Mouse (Mus musculus): ENCODE data around the gene Slc25a22.
"Not testable (repeated sequence)": the region's sequence is repeated elsewhere in the genome, so short reads cannot be mapped to it uniquely, and the experiment has no call there.

Slc25a22 gene

GRCm38 (mm10) chr7:141457986-141458660 lies 20.4 kb upstream of the Slc25a22 start:
- DNase-seq (ENCODE audit: low spot score in 2 of 2) = peak; percentile 48 to 69

GRCm38 (mm10) chr7:141457236-141457635 lies 19.5 kb upstream of the Slc25a22 start:
- no peak for DNase-seq (ENCODE audit: low spot score in 2 of 2)

- no peak for DNase-seq (ENCODE audit: low spot score in 2 of 2)
Measured at GRCm38 (mm10) chr7:141456739-141457138, 19.0 kb upstream of the Slc25a22 start.

- DNase-seq (ENCODE audit: low spot score in 2 of 2) = peak; percentile 67 to 78
Measured at GRCm38 (mm10) chr7:141455610-141456314, 18.1 kb upstream of the Slc25a22 start.

DNA sequence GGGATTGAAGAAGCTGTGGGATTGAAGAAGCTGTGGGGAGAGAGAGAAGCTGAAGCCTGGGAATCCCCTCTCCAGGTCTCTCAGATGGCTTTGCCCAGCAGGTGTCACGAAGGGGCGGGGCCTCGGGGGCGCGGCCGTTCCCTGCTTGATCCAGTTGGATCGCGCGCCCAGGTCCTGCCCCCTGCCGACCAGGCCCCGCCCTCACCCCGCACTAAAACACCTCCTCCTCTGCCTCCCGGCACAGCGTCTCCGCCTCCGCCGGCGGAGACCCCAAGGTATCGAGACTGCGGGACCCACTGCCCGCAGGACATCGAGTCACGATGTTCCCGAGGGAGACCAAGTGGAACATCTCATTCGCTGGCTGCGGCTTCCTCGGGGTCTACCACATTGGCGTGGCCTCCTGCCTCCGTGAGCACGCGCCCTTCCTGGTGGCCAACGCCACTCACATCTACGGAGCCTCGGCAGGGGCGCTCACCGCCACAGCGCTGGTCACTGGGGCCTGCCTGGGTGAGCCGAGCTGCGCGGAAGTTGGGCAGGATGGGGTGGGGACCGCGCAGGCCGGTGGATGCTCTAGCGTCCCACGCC lies 17.4 kb upstream of the Slc25a22 start, which contains the start of gene Pnpla2:
Gene Pnpla2, plus strand, starts transcription at position 232 of the 585 bp plus-strand sequence.
- peak; percentile 90 to 92 for DNase-seq (ENCODE audit: low spot score in 2 of 2)

DNA sequence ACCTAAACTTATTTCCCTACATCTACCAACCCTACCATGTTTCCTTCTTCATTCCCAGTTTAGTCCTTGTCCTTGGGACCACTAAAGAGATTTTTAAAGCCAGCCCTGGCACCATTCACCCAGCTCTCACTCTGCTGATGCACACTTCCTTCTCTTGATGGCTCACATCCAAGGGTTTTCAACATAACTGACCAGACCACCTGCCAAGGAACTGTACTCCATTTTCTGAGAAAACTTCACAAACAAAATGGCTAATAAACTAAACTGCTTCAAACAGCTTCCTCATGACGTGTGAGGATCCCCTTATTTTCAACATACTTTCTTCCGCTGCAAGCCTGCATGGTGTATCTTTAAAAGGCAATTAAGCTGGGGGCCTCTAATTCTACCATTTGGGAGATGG lies 15.9 kb upstream of the Slc25a22 start:
- DNase-seq (ENCODE audit: low spot score in 2 of 2) = no peak

GRCm38 (mm10) chr7:141451928-141452327 lies 14.2 kb upstream of the Slc25a22 start:
- no peak for DNase-seq (ENCODE audit: low spot score in 2 of 2)

DNA sequence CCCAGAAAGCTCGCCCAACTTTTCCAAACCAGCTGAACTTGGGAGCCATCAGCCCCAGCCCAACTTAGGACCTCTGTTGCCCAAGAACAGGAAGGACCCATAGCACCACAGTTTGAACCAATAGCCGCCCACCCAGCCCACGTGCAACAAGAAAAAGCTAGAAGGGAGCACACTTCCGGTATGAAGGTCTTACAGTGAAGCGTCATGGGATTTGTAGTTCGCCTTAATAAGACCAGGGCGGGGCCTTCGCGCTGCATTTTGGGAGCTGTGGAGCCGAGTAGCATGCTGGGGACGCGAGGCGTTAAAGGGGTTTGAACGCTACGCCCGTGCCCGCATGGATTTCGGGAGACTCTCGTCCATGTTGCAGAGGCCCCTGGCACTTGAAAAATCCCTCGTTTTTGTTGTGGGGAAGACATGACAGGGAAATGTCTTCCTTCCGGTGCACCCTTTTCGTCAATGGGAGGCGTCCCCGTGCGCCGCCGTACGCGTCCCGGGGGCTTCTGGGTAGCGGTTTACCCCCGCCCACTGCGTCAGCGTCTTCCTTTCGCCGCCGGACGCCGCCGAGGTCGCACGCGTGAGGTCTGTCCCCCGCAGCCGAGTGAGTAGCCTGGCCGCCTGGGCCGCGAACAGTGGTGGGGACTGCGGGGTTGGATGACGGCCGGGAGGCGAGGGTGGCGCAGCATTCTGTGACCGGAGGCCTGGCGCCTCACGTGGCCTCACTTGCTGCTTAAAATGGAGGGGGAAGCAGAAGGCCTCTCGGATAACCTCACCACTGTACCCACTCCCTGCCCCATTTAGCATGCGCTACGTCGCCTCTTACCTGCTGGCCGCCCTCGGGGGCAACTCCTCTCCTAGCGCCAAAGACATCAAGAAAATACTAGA lies 9.7 kb upstream of the Slc25a22 start, which contains the start of gene Rplp2:
Gene Rplp2, plus strand, starts transcription at position 261 of the 882 bp plus-strand sequence.
- DNase-seq (ENCODE audit: low spot score in 2 of 2) = peak; percentile 94

- not testable (repeated sequence) for DNase-seq (ENCODE audit: low spot score in 2 of 2)
Measured at GRCm38 (mm10) chr7:141446374-141446773, 8.7 kb upstream of the Slc25a22 start.

GRCm38 (mm10) chr7:141443828-141444237 lies 6.1 kb upstream of the Slc25a22 start, which contains the start of gene Pidd1:
Pidd1 (minus strand) TSS chr7:141444025.
- DNase-seq (ENCODE audit: low spot score in 2 of 2) = no peak

DNA sequence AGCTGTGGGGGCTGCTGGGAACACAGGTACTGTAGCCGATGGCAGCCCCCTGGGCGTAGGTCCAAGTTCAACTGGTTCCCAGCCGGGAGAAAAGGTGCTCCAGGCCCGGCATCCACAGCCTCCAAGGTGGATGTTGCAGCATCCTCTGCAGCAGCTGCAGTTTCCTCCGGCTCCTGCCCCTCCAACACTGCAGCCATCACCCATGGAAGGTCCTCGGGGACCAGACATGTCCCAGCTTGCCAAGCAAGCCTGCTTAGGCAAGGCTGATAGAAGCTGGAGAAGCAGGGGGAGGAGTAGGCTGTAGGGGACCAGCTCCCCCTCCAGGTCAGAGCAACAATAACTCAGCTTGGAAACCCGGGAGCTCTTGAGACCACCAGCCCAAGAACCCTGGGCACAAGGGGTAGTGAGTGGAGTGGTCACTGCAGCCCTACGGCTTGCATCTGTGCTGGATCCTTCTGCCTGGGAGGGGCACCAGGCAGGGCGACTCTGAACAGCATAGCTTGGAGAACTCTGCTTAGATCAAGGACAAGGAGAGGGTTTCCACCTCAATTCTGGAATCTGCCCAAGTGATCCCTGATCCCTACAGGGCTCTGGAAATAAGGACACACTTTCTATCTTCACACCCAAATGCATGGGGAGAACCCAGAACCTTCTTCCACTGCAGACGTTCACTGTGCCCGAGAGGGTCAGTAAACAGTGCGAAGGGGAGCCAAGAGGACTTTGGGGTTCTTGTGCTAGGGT lies 5.6 kb upstream of the Slc25a22 start:
- DNase-seq (ENCODE audit: low spot score in 2 of 2) = no peak

- no peak for DNase-seq (ENCODE audit: low spot score in 2 of 2)
Measured at GRCm38 (mm10) chr7:141442199-141442598, 4.5 kb upstream of the Slc25a22 start.

GRCm38 (mm10) chr7:141441460-141441859 lies 3.8 kb upstream of the Slc25a22 start:
- DNase-seq (ENCODE audit: low spot score in 2 of 2) = no peak

GRCm38 (mm10) chr7:141440613-141441012 lies 2.9 kb upstream of the Slc25a22 start:
- peak in 1 of 2 experiments; percentile 52 for DNase-seq (ENCODE audit: low spot score in 2 of 2)

DNA sequence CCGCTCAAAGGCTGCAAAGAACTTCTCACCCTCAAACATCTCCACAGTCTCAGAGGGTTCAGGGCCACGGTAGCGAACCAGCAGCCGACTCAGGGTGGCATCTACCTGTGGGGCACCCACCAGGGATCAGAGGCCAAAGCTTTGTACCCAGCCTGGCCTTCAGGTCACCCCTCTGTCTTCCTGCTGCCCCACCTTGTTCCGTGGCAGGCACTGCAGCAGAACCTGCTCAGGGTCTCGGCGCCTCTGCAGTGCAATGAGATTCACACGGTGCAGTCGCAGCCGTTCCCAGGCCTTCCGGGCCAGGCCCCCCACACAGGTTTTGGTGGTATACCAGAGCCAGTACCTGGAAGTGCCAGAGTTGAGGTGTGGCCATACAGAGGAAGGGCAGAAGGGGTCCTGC lies 2.1 kb upstream of the Slc25a22 start:
- DNase-seq (ENCODE audit: low spot score in 2 of 2) = no peak

DNA sequence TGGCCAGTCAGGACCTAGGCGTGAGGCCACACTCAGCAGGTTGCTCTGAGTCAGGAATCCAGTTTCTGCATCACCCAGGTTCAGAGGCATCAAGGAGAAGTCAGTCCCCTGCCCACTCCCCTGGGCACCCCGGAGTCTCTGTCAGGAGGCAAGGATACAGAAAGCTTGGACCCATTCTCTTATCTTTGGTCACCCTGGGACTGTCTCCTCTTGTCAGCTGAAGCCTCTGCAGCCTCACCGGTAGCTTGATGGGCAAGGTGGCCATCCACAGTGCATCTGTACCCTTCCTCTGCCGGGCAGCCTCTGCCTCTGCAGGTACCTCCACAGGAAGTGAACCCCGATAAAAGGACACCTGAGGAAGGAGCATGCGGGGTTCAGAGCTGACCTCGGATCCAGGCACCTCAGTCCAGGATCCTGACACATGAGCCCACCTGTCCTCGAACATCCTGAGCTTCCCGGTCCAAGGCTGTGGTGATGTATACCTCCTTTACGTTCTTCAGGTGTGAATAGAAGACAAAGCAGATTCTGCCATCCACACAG lies 1.5 kb upstream of the Slc25a22 start:
- no peak for DNase-seq (ENCODE audit: low spot score in 2 of 2)

DNA sequence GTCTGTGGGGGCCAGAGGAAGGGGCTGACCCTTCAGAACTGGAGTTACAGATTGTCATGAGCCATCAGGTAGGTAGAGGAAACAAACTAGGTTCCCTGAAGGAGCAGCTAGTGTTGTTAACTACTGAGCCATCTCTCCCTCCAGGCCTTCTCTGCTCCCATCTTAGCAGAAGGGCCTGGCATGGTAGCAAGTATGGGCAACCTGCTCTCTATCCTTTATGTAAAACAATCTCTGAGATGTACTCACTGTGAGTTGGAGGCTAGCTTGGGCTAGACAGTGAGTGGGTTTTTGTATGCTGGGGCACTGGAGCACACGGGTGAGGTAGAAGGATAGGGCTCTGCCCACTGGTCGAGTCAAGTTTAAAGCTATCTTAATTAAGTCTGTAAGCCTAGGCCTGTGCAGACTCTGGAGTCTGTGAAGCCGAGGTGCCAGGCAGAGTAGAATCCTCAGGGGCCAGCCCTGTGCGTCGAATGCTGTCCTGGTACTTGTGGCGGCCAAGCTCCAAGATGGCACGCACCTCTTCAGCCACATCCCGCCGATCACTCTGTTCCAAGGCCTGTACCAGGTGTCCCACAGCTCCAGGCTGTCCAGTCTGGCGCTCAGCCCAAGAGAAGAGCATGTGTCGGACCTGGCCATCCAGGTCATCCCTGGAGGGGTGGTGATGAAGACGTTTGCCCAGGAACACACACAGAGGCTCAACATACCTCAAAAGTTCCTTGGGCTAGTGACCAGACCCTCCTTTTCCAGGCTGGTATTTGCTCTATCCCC lies 693 bp upstream of the Slc25a22 start:
- no peak for DNase-seq (ENCODE audit: low spot score in 2 of 2)

DNA sequence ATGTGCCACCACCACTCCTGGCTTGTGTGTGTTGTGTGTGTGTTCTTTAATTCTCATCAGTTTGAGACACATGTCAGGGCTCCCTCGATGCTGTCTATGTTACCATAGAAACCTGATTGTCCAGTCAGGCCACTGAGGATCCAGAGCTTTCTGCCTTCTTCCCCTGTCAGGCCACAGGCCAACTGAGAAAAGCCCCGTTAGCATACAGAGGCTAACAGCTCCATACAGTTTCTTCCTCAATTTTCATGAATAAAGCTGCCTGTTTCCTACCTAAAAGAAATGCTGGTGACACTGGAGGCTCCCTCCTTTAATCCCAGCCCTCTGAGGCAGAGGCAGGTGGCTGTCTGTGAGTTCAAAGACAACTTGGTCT lies 1.2 kb downstream of the Slc25a22 start:
- no peak for DNase-seq (ENCODE audit: low spot score in 2 of 2)

DNA sequence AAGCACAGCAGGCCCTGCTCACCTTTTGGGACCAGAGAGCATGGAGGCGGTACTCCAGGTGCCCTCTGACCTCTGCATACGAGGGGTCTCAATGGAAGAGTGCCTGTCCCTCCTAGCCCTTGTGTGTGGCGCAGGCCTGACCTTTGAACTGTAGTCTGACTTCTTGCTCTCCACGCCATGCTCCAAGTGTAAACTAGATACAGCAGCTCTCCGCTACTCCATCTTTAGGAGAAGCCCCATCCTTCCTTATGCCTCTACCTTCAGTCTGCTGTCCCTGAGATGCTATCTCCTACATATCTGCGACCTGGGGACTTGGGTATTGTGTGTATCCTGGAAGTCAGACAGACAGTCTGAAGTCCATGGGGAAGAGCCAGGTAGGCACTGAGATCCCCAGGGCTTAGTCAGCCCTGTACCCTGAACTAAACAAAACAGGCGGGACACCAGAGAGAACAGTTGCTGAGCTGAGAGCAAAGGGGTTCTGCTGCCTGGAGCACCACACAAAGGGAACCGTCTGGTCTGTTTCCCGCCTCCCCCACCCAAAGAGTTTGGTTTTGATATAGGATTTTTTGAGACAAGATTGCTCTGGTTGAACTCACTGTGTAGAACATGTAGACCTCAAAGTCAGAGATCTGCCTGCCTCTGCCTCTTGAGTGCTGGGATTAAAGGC lies 1.7 kb downstream of the Slc25a22 start:
- DNase-seq (ENCODE audit: low spot score in 2 of 2) = no peak

Measured in natural killer cell, adult 2 months (primary cell).